Comparison of ENCODE assay signal across 15 mouse cellular contexts in genomic region chr2:75762030-75762429, GRCm38 (mm10).
"Had no signal": no experiment of that assay in that cellular context is flagged by ENCODE, and none has a peak within 500 bp of the region (broad histone marks: within the 10 kb centered on the region; RNA-seq: fewer than 3 reads in every experiment).

No protein-coding gene starts in this region.

- DNase-seq: kidney, adult 18-20 months; kidney, adult 9 months; kidney, postnatal 14 days; kidney, postnatal 4 days; left cerebral cortex, postnatal 4 days; lung, adult 18-20 months; midbrain, embryonic 14.5 days; thymus, adult 18-20 months; thymus, postnatal 36 days had no signal

- H3K4me2 ChIP-seq: limb, embryonic 12.5 days; limb, embryonic 15.5 days; liver, embryonic 11.5 days; lung, embryonic 15.5 days; midbrain, embryonic 11.5 days had no signal

- H3K9me3 ChIP-seq: limb, embryonic 12.5 days; limb, embryonic 15.5 days; lung, embryonic 15.5 days had no signal

- H3K36me3 ChIP-seq: limb, embryonic 12.5 days; limb, embryonic 15.5 days; lung, embryonic 15.5 days had no signal

- H3K9ac ChIP-seq: limb, embryonic 12.5 days; limb, embryonic 15.5 days; liver, embryonic 14.5 days; lung, embryonic 15.5 days had no signal

- H3K4me3 ChIP-seq: limb, embryonic 12.5 days; limb, embryonic 15.5 days; lung, embryonic 15.5 days had no signal

- H3K27me3 ChIP-seq: limb, embryonic 12.5 days; limb, embryonic 15.5 days; lung, embryonic 15.5 days had no signal

- H3K27ac ChIP-seq: limb, embryonic 12.5 days; limb, embryonic 15.5 days; liver, embryonic 14.5 days; lung, embryonic 15.5 days had no signal
